Mouse (Mus musculus): ENCODE results near the gene Btnl4.

Btnl4 gene

GRCm38 (mm10) chr17:34437120-34437519 lies 40.0 kb downstream of the Btnl4 start:
- no peak for DNase-seq (ENCODE audit: low spot score)

DNA sequence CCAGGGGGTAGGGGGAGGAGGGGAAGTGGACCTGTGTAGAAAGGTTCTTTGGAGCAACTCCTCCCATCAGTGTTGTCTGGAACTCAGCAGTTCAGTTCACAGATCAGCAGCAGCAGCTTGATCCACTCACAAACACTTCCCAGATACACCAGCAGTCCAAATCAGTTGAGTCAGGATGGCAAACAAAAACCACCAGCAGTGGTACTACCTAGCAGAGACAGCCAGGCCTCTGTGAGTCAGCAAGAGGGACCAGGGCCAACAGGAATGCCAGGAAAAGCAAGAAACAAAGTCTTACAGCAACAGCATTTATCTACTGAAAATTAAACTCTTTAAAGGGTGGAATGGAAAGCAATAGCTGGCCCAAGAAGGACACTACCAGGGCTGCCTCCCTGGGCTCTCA lies 49.5 kb downstream of the Btnl4 start:
- no peak for DNase-seq (ENCODE audit: low spot score)

DNA sequence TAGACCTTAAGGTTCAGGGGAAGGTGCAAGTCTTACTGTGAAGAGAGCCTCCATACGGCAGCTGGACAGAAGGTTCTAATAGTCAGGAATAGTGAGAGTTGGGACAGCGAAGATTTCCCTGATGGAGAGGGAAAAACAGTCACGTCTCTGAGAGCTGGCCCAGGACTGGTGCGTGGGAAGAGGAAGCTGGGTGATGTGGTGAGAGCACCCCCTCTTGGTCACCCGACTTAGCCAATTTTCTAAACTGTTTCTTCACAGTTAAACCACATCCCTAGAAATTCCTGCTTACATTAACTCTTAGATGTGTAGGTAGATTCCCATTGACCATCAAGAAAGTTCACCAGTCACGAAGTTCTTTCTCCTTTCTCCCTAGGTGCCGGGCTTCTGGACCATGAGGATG lies 57.1 kb downstream of the Btnl4 start:
- no peak for DNase-seq (ENCODE audit: low spot score)
